Mouse (Mus musculus): ENCODE results near the gene Nin.

The Nin gene

GRCm38 (mm10) chr12:70118721-70119345 is 5.3 kb upstream of the Nin start:
- peak; percentile 76 to 78 for DNase-seq

GRCm38 (mm10) chr12:70117146-70117545 is 3.6 kb upstream of the Nin start:
- no peak for DNase-seq

- DNase-seq = peak in 1 of 2 experiments; percentile 48
These were observed 1.5 kb downstream of the Nin start for GRCm38 (mm10) chr12:70112090-70112383.

- DNase-seq = peak; percentile 69 to 72
These were observed 2.0 kb downstream of the Nin start for GRCm38 (mm10) chr12:70111367-70112089.

- peak in 1 of 2 experiments; percentile 66 for DNase-seq
These were observed 2.5 kb downstream of the Nin start for GRCm38 (mm10) chr12:70111117-70111366.

GRCm38 (mm10) chr12:70110375-70111116 is 3.0 kb downstream of the Nin start:
- DNase-seq = no peak

- DNase-seq = peak; percentile 38 to 48
These were observed 3.6 kb downstream of the Nin start for GRCm38 (mm10) chr12:70109921-70110320.

- DNase-seq = no peak
These were observed 5.4 kb downstream of the Nin start for GRCm38 (mm10) chr12:70108104-70108503.

- DNase-seq = peak; percentile 34 to 48
These were observed 7.0 kb downstream of the Nin start for GRCm38 (mm10) chr12:70106508-70106907.

GRCm38 (mm10) chr12:70105885-70106284 is 7.6 kb downstream of the Nin start:
- DNase-seq = no peak

GRCm38 (mm10) chr12:70104776-70105420 is 8.6 kb downstream of the Nin start:
- DNase-seq = peak; percentile 43 to 45

- no peak for DNase-seq
These were observed 9.3 kb downstream of the Nin start for GRCm38 (mm10) chr12:70104199-70104598.

- DNase-seq = no peak
These were observed 10.3 kb downstream of the Nin start for GRCm38 (mm10) chr12:70103257-70103656.

- DNase-seq = no peak
These were observed 11.1 kb downstream of the Nin start for GRCm38 (mm10) chr12:70102426-70102825.

GRCm38 (mm10) chr12:70101823-70102222 is 11.7 kb downstream of the Nin start:
- no peak for DNase-seq

GRCm38 (mm10) chr12:70097901-70098300 is 15.6 kb downstream of the Nin start:
- DNase-seq = no peak

GRCm38 (mm10) chr12:70097316-70097715 is 16.2 kb downstream of the Nin start:
- no peak for DNase-seq

- no peak for DNase-seq
These were observed 20.1 kb downstream of the Nin start for GRCm38 (mm10) chr12:70093266-70093893.

GRCm38 (mm10) chr12:70088297-70088696 is 25.2 kb downstream of the Nin start:
- DNase-seq = no peak

GRCm38 (mm10) chr12:70085351-70085750 is 28.2 kb downstream of the Nin start:
- no peak for DNase-seq

GRCm38 (mm10) chr12:70084198-70084597 is 29.3 kb downstream of the Nin start:
- no peak for DNase-seq

- DNase-seq = no peak
These were observed 29.8 kb downstream of the Nin start for GRCm38 (mm10) chr12:70083737-70084136.

GRCm38 (mm10) chr12:70082935-70083532 is 30.5 kb downstream of the Nin start:
- no peak for DNase-seq
